ENCODE assay signal across 21 mouse cellular contexts in the genomic region with DNA sequence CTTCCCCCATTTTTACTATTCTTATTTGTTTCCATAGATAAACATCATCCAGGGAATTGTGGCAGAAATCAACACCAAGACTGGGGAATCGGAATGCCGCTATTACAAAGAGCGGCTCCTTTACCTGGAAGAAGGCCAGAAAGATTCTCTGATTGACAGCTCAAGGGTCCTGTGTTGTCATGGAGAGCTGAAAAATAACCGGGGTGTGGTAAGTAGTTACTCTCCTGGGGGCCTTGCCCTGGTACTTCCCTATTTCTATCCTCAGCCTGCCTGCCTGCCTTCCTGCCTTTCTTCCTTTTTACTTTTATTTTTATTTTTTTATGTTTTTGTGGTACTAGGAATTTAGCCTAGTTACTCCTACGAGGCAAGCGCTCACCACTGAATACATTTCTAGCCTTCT. TPM values are rescaled to one million over a fixed set of nuclear protein-coding genes. Genes with fewer than 3 reads are reported as not detected.
DNase-seq lines count a peak whose midpoint lies in the region; ATAC-seq and TF ChIP-seq lines count a peak whose summit lies in the region.
"Had no signal": no experiment of that assay in that cellular context is flagged by ENCODE, and none has a peak within 500 bp of the region (broad histone marks: within the 10 kb centered on the region; RNA-seq: fewer than 3 reads in every experiment).

No protein-coding gene starts in this region.

- DNase-seq in lung, postnatal 36 days: peak; percentile 44
- no peak for DNase-seq in lung, postnatal 4 days
- peak; percentile 71 for DNase-seq in MEL (ENCODE audit: low read depth, low spot score)
- DNase-seq in brain, embryonic 14.5 days (ENCODE audit: low read depth): peak; percentile 31
- DNase-seq in right cerebral cortex, postnatal 4 days: no peak
- DNase-seq: adrenal gland, adult 8-10 months; gastrocnemius, postnatal 14 days; heart, postnatal 14 days; kidney, adult 11 months; kidney, postnatal 14 days; right cerebral cortex, postnatal 25 days; thymus, adult 18-20 months had no signal

- no peak overlapping the region for H3K4me3 ChIP-seq in MEL (ENCODE audit: control insufficient read depth in 1 of 2, insufficient read depth in 1 of 2, low read depth in 2 of 2, low read length in 2 of 2)
- H3K4me3 ChIP-seq in intestine, embryonic 16.5 days (ENCODE audit: low read length): no peak overlapping the region
- H3K4me3 ChIP-seq: forebrain, embryonic 12.5 days; heart, embryonic 10.5 days; hindbrain, embryonic 15.5 days; liver, embryonic 15.5 days; neural tube, embryonic 13.5 days had no signal

- no peak overlapping the region for H3K4me2 ChIP-seq in intestine, embryonic 16.5 days (ENCODE audit: low read depth, low read length)
- H3K4me2 ChIP-seq: forebrain, embryonic 12.5 days; hindbrain, embryonic 15.5 days; liver, embryonic 15.5 days; neural tube, embryonic 13.5 days had no signal

- peaks cover 0 to 3% of the 10 kb centered on the region in 2 experiments; a peak in 1 of 4 replicates for H3K4me1 ChIP-seq in MEL (ENCODE audit: control insufficient read depth in 1 of 2, insufficient read depth in 2 of 2, low read length in 2 of 2)
- 0 out of 2 replicates have a peak, but pooled peaks cover 3% of the 10 kb centered on the region for H3K4me1 ChIP-seq in intestine, embryonic 16.5 days (ENCODE audit: control insufficient read depth, insufficient read depth, low read length)
- H3K4me1 ChIP-seq: forebrain, embryonic 12.5 days; hindbrain, embryonic 15.5 days; liver, embryonic 15.5 days had no signal

- no peaks in the 10 kb centered on the region for H3K9me3 ChIP-seq in MEL (replicated peaks; ENCODE audit: insufficient read depth, low read length)
- no peaks in the 10 kb centered on the region for H3K9me3 ChIP-seq in intestine, embryonic 16.5 days (ENCODE audit: control insufficient read depth, low read length)
- H3K9me3 ChIP-seq: forebrain, embryonic 12.5 days; heart, embryonic 10.5 days; hindbrain, embryonic 15.5 days; liver, embryonic 15.5 days; neural tube, embryonic 13.5 days had no signal

- 0 out of 2 replicates have a peak, but pooled peaks have one; percentile 28 for ATAC-seq in monocyte, adult 5-6 weeks (replicated peaks; ENCODE audit: insufficient number of reproducible peaks, low FRiP score, low TSS enrichment, poor library complexity, severe bottlenecking)
- ATAC-seq in intestine, embryonic 16.5 days: no peak
- ATAC-seq: CD4-positive, CD25-positive, alpha-beta regulatory T cell, adult 4 months; lung, postnatal 0 days had no signal

- WGBS in intestine, embryonic 16.5 days: 85% methylated on average over 6 of the region's 6 CpGs

- no peak for TF ChIP-seq CTCF in MEL (IDR thresholded peaks at IDR 0.05 in 2 of 3, conservative IDR thresholded peaks at IDR 0.05 in 1 of 3; ENCODE audit: control insufficient read depth in 1 of 3, insufficient read depth in 1 of 3, low read depth in 2 of 3, low read length in 3 of 3, poor library complexity in 1 of 3, severe bottlenecking in 1 of 3)
- TF ChIP-seq CTCF in brain, embryonic 14.5 days (IDR thresholded peaks at IDR 0.05; ENCODE audit: borderline replicate concordance, extremely low read depth, insufficient read depth, insufficient read length): no peak

- no peak for TF ChIP-seq EP300 in MEL (IDR thresholded peaks at IDR 0.05; ENCODE audit: low read depth in 1 of 2, low read length in 2 of 2)

- no peak overlapping the region for H3K27ac ChIP-seq in MEL (ENCODE audit: control insufficient read depth, low read depth, low read length)
- H3K27ac ChIP-seq in intestine, embryonic 16.5 days (ENCODE audit: low read length): no peak overlapping the region
- H3K27ac ChIP-seq: forebrain, embryonic 12.5 days; heart, embryonic 10.5 days; hindbrain, embryonic 15.5 days; liver, embryonic 15.5 days; neural tube, embryonic 13.5 days had no signal

- H3K36me3 ChIP-seq in MEL (ENCODE audit: control insufficient read depth in 1 of 2, insufficient read depth in 2 of 2, low read length in 2 of 2): peaks cover 0 to 5% of the 10 kb centered on the region in 2 experiments; a peak in 2 of 4 replicates
- H3K36me3 ChIP-seq in intestine, embryonic 16.5 days (ENCODE audit: control insufficient read depth, insufficient read depth, low read length): no peaks in the 10 kb centered on the region
- H3K36me3 ChIP-seq: forebrain, embryonic 12.5 days; hindbrain, embryonic 15.5 days; neural tube, embryonic 13.5 days had no signal

- no peak for TF ChIP-seq RAD21 in MEL (IDR thresholded peaks at IDR 0.05; ENCODE audit: low read depth, low read length)

- no peak for TF ChIP-seq POLR2A in MEL (IDR thresholded peaks at IDR 0.05; ENCODE audit: control insufficient read depth in 1 of 2, insufficient read depth in 1 of 2, low read depth in 1 of 2, low read length in 2 of 2, poor library complexity in 1 of 2)
- TF ChIP-seq POLR2A in brain, embryonic 14.5 days (IDR thresholded peaks at IDR 0.05; ENCODE audit: borderline replicate concordance, extremely low read depth, insufficient read depth, insufficient read length, poor library complexity, severe bottlenecking): no peak

- H3K27me3 ChIP-seq in MEL (ENCODE audit: control insufficient read depth in 1 of 2, insufficient read depth in 2 of 2, low read length in 2 of 2): no peaks in the 10 kb centered on the region
- no peaks in the 10 kb centered on the region for H3K27me3 ChIP-seq in intestine, embryonic 16.5 days (replicated peaks; ENCODE audit: control insufficient read depth, insufficient read depth, low read length)
- H3K27me3 ChIP-seq: forebrain, embryonic 12.5 days; hindbrain, embryonic 15.5 days; liver, embryonic 15.5 days; neural tube, embryonic 13.5 days had no signal

- H3K79me2 ChIP-seq in MEL (ENCODE audit: control insufficient read depth, insufficient read depth, low read length, poor library complexity): no peaks in the 10 kb centered on the region

- no peak overlapping the region for H3K9ac ChIP-seq in MEL (ENCODE audit: control insufficient read depth, low read depth, low read length, poor library complexity, severe bottlenecking)
- H3K9ac ChIP-seq in intestine, embryonic 16.5 days (ENCODE audit: low read depth, low read length): no peak overlapping the region
- H3K9ac ChIP-seq: forebrain, embryonic 12.5 days; hindbrain, embryonic 15.5 days; liver, embryonic 15.5 days; neural tube, embryonic 13.5 days had no signal

TF ChIP-seq in MEL, 35 proteins besides CTCF, POLR2A, EP300 and RAD21:
- TF ChIP-seq GATA1 (IDR thresholded peaks at IDR 0.05; ENCODE audit: low read depth, low read length) (no peak), ZC3H11A (IDR thresholded peaks at IDR 0.05; ENCODE audit: low read depth, low read length) (no peak), MXI1 (IDR thresholded peaks at IDR 0.05; ENCODE audit: low read depth, low read length) (no peak), NRF1 (IDR thresholded peaks at IDR 0.05; ENCODE audit: insufficient read depth, low read depth, low read length, poor library complexity, severe bottlenecking) (no peak), SIN3A (IDR thresholded peaks at IDR 0.05; ENCODE audit: low read length) (no peak), USF1 (IDR thresholded peaks at IDR 0.05; ENCODE audit: low read depth, low read length) (no peak), POLR2AphosphoS5 (IDR thresholded peaks at IDR 0.05; ENCODE audit: borderline replicate concordance, low read depth, low read length) (no peak), GABPA (IDR thresholded peaks at IDR 0.05; ENCODE audit: low read depth, low read length) (no peak), ZNF384 (IDR thresholded peaks at IDR 0.05; ENCODE audit: low read depth, low read length) (no peak), TAL1 (IDR thresholded peaks at IDR 0.05; ENCODE audit: low read length) (no peak), MAFK (IDR thresholded peaks at IDR 0.05; ENCODE audit: borderline replicate concordance, low read depth, low read length) (no peak), NELFE (IDR thresholded peaks at IDR 0.05; ENCODE audit: low read depth, low read length) (no peak), CHD2 (IDR thresholded peaks at IDR 0.05; ENCODE audit: low read length) (no peak), UBTF (IDR thresholded peaks at IDR 0.05; ENCODE audit: borderline replicate concordance, insufficient read depth, low read depth, low read length) (no peak), KAT2A (conservative IDR thresholded peaks at IDR 0.05; ENCODE audit: low read depth, low read length) (no peak), ZMIZ1 (IDR thresholded peaks at IDR 0.05; ENCODE audit: low read depth, low read length) (no peak), TBP (IDR thresholded peaks at IDR 0.05; ENCODE audit: low read depth, low read length) (no peak), ETS1 (IDR thresholded peaks at IDR 0.05; ENCODE audit: low read depth, low read length) (no peak)

RNA-seq across cellular contexts. Expression of a gene that starts 31.1 kb away (rescaled TPM):
- total RNA-seq in MEL (2012; rRNA removed): 7.9 and 8.7 TPM in 2 replicates
- 10 to 100 TPM in 1 of 2 experiments, 1 to 10 TPM in 1; 3.2 to 25.4 TPM for polyA plus RNA-seq in MEL (2012; ENCODE audit: insufficient read depth in 1 of 2, insufficient read length in 2 of 2, low read depth in 1 of 2, low replicate concordance in 2 of 2, missing spikeins in 1 of 2)
- polyA plus RNA-seq in brain, embryonic 14.5 days (2012; rRNA removed): 31.7 and 32.2 TPM in 2 replicates
- 43.6 to 86.7 TPM (median 53.9 TPM) in 3 replicates for total RNA-seq in monocyte, adult 5-6 weeks (2017)
- 5.2 and 5.6 TPM in 2 replicates for polyA plus RNA-seq in intestine, embryonic 16.5 days (2015; fragmentation: Nextera tagmentation; extraction: Ambion mirVana)

Comparison
In these comparisons a context has a peak if more than half of its experiments do, and no peak if none do; other contexts are left out.
1. DNase-seq: peak in lung, postnatal 36 days (single experiment), MEL (single experiment) and brain, embryonic 14.5 days (single experiment); none in lung, postnatal 4 days (0 of 2) and right cerebral cortex, postnatal 4 days (single experiment).